Mouse (Mus musculus) adrenal gland, postnatal 4 days (tissue): ENCODE results near the gene Rpusd1. TPM values are rescaled to one million over a fixed set of nuclear protein-coding genes. Genes with fewer than 3 reads are reported as not detected.
"Not testable (repeated sequence)": the region's sequence is repeated elsewhere in the genome, so short reads cannot be mapped to it uniquely, and the experiment has no call there.

ENCODE experiments used
- DNase-seq, 2 experiments: peaks; one replicate each; pipeline ENCODE4 v3.0.0; 2021 to 2022; ENCODE audit warnings: low spot score in 2 of 2, mixed read lengths in 2 of 2
- total RNA-seq, 2 experiments: library from RNA; stranded (reverse); gene quantifications; 2 replicates each; pipeline ENCODE4 v1.2.3; 2021

Rpusd1 gene
- total RNA-seq, 2 experiments from 2014 or later = 16.6 to 18.2 TPM

GRCm38 (mm10) chr17:25735246-25735645 is 7.8 kb downstream of the Rpusd1 start:
- DNase-seq = no peak

DNA sequence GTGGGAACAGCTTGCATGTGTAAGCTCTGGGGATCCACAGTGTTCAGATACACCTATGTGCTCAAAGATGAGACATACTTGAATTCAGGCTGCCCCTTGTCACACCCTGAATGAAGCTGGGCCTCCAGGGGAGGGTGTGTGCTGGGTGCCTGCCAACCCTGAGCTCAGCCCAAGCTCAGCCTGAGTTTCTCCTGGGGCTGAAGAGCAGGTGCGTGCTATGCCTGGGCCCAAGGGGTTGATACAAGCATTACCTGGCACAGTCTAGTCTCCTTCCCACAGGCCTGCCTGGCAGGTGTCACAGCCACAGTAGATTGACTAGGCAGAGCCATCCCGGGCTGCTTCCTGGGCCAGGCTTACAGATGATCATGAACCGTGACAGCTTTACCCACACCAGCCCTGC is 8.3 kb downstream of the Rpusd1 start, which contains the start of gene Mslnl:
Gene Mslnl, plus strand, starts transcription at position 298 of the 400 bp plus-strand sequence.
- no peak for DNase-seq

GRCm38 (mm10) chr17:25738861-25739260 is 11.4 kb downstream of the Rpusd1 start:
- DNase-seq = no peak

GRCm38 (mm10) chr17:25741471-25741870 is 14.0 kb downstream of the Rpusd1 start:
- not testable (repeated sequence) for DNase-seq

GRCm38 (mm10) chr17:25743831-25744230 is 16.4 kb downstream of the Rpusd1 start:
- DNase-seq = no peak

- DNase-seq = no peak
Measured at GRCm38 (mm10) chr17:25744311-25744710, 16.8 kb downstream of the Rpusd1 start.

DNA sequence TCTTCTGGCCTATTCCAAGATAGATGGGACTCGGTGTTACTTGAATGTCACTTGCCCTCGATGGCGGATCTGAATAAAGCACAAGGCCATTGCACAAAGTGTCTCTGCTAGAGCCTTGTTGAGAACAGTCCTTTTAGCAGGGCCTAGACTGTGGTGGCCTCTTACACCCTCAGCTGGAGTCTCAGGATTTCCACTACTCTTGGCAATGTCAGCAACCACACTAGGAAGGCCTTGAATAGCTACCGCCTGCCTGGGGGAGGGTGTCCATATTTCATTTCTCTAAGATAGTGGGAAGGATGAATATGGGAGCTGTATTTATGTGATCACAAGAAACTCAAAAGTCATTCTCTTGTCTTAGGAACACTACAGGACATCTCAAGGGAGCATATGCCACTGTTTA is 20.8 kb downstream of the Rpusd1 start:
- DNase-seq = no peak

GRCm38 (mm10) chr17:25749314-25749713 is 21.8 kb downstream of the Rpusd1 start:
- DNase-seq = no peak

- DNase-seq = peak; percentile 64 to 72
Measured at GRCm38 (mm10) chr17:25751446-25751845, 24.0 kb downstream of the Rpusd1 start.

DNA sequence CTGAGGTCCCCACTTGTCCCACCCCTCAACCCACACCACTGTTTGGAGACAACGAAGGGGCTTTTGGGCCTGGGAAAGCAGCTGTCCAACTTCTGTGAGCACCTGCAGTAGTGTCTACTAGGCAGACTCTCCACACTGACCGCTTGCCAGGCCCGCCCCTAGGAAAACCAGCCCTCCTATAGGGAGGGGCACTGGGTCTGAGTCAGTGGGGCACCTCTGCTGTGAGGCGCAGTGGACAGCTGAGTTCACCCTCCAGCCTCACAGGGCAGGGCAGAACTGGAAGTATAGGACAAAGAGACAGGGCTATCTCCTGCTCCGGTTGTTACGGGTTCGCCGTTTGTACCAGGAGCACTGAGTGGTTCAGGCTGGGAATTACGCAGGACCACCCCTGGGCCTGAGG is 26.8 kb downstream of the Rpusd1 start, which contains the start of gene Msln:
Gene Msln, minus strand, starts transcription at position 138 of the 400 bp plus-strand sequence.
- no peak for DNase-seq

DNA sequence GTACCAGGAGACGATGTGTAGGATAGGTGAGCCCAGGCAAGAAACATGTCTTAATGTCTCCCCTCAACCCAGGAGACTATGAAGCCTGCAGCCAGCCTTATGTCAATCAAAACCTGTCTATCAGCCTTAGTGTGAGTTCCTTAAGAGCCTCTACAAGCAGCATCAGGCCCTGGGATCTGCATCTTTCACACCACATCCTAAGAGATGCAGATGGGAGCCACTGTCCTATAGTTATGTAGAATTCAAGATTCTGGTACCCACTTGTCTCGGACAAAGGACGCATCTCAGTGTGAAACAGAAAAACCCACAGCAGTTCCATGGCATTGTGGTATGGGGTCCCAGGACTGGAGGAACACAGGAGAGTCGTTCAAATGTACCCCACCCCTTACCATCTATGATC is 27.6 kb downstream of the Rpusd1 start:
- DNase-seq = no peak

DNA sequence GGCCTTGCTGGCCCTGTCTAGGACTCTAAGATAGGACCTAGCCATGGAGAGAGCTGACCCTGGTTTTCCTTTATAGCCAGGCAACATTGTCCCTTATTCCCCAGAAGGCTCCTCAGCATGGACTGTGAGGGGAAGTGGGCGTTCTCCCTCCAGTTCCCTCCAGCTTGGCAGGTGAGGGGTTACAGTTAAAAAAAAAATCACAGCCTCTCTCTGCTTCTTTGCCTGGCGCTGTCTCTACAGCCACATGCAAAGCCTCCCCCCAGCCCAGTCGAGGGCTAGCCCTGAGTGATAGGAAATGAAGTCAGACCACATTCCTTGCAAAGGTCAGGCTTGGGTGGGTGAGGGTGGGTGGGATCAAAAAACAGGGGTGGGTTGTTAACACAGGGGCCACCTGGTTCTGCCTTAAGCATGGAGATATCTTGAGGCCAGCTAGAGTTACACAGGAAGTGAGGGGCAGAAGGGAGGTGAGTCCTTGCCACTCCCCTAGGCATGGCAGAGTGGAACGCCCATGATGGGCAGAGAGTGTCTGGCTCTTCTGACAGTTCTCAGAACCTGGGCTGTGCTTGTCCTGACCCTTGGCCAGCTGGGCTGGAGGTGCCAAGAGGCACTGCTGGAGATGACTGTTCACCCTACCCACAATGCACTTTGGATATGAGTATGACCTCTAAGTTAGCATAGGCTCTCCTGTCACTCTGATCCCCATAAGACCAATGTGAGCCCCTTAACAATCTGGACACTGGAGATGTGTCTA is 28.3 kb downstream of the Rpusd1 start:
- DNase-seq = no peak

DNA sequence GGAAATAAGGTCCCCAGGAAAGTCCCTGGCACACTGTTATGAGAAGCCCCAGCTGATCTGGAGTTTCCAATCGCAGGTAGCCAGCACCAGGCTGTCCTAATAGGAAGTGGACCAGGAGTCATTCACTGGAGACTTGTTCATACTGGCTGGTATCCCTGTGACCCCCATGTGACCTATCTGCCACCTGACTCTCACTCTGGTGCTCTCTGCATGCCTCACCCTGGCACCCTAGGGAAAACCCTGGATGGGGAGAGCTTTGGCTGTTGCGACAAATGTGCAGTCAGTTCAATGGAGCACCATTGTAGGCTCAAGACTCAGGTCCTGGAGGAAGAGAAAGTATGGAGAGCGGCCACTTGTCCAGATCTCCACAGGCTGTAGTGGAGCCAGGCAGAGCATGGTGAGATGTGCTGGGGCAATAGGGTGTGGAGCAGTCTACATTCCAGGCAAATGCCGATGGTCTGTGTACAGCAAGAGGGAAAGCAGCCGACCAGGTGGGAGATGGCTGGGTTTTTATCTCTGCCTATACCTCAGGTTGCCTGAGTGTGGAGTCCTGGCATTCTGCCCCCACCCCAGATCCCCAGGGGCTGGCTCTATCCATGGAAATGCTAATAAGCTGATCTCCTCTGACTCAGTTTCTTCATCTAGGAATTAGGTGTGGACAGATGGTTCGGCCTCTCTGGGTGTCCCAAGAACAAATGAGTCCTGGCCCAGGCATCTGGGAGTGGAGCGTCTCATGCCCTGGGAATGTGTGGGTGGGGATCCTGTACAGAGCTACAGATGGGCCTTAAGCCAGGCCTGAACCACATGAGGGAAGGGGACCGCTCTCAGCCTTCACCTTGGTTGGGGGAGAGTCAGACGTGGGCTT is 29.1 kb downstream of the Rpusd1 start:
- DNase-seq = no peak

DNA sequence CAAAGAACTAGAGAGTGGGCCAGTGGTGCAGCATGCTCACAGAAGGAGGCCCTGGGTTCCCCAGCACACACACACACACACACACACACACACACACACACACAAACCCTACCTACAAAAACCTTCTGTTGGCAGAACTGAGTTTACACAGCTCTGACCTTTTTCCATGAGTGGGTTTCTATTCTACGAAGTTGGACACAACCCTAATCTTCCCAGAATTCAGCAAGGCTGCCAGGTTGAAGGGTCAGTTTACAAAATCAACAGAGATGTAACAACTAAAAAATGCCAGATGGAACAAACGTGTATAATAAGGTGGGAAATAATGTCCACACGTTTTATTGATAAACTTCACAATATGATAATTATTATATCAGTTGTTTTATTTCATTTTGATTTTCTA is 30.2 kb downstream of the Rpusd1 start:
- no peak for DNase-seq

DNA sequence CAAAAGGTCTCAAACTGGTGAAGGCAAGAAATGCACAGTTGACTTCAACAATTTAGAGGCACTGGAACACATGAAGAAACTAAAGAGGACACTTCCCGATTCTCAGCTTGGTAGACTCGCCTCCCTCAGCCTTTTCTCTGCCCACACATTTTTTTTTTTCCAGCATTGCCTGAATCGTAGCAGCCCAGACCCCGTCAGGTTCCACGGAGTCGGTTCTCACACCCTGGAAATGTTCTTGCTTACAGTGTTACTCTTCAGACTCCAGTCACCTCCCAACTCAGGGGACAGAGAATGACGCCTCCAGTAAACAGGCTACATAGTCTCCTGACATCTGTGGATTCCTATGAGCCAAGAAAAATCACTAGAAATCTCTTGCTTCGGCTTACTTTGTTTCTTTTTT is 32.7 kb downstream of the Rpusd1 start:
- no peak for DNase-seq

GRCm38 (mm10) chr17:25761561-25761970 is 34.1 kb downstream of the Rpusd1 start:
- DNase-seq = no peak

GRCm38 (mm10) chr17:25762591-25762990 is 35.1 kb downstream of the Rpusd1 start:
- DNase-seq = no peak

- DNase-seq = no peak
Measured at GRCm38 (mm10) chr17:25765886-25766285, 38.4 kb downstream of the Rpusd1 start.

DNA sequence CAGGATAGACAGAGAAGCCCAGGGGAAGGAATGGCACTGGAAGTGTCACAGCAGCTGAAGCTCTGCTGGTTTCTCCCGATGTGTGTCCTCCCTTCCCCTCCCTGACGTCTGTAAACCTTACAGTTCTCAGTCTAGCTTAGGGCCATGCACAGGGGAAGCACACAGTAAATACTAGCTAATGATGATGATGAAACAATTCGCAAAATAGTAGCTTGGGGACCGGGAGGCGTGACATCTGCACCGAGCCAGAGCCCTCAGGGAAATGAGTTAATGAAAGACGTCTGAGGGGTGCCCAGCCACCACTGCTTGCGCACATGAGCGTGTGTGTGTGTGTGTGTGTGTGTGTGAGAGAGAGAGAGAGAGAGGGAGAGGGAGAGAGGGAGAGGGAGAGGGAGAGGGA is 41.9 kb downstream of the Rpusd1 start:
- no peak for DNase-seq

GRCm38 (mm10) chr17:25773549-25774120 is 46.2 kb downstream of the Rpusd1 start, which contains the start of gene Narfl:
Narfl (plus strand) TSS chr17:25773776.
- DNase-seq = peak; percentile 97 to 98

DNA sequence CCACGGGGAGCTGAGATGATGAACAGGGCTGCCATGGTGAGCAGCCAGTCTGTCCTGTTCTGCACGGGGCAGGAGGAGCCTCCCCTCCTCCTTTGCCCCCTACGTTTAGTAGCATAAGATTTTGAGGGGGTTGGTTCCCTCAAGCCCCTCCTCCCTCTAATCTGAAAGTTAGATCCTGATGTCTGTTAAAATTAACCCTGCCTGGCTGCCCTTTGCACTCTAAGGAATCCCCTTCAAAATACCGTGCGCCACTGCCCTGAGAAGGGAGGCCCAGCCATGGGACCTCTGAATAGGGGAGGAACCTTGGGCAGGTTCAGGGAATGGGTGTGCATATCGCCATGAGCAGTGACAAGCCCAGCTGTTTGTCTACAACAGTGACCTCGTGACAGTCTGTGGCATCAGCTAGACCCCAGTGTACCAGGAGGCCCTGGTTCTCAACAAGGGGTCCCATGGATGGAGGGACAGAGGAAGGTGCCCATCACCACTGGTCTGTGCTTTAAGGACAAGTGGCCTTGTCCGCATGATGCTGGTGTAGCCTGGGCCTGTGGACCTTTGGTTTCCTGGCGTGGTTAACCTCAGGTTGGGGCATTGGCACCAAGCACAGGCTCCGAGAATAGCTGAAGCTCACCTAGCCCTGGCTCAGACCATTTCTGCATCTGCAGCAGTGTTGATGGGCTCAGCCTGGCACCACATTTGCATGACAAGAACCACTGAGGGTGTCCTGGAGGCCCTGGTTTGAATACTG is 48.0 kb downstream of the Rpusd1 start:
- DNase-seq = no peak
